Mouse (Mus musculus) ES-E14 (cell line): ENCODE measurements around the gene Mapk8ip3. TPM values are rescaled to one million over a fixed set of nuclear protein-coding genes. Genes with fewer than 3 reads are reported as not detected.

Experiments used
- DNase-seq: peaks from one replicate; pipeline ENCODE4 v3.0.0-alpha.2; 2013; ENCODE audit warnings: low read depth, low spot score
- H3K27ac ChIP-seq: 2 replicates; pipeline ENCODE4 v1.5.1; 2012; ENCODE audit warnings: low read depth, mild to moderate bottlenecking, low read length, moderate library complexity, mixed read lengths; ENCODE audit not compliant: poor library complexity, insufficient read depth, severe bottlenecking
- H3K36me3 ChIP-seq: 2 replicates; pipeline ENCODE4 v1.6.1; 2012; ENCODE audit warnings: mild to moderate bottlenecking, low read length, moderate library complexity, mixed read lengths; ENCODE audit not compliant: control insufficient read depth, poor library complexity, insufficient read depth, severe bottlenecking
- H3K4me1 ChIP-seq, 2 experiments: fragments of 150-350 bp in 1 of 2; sonication (generic) in 1 of 2; 2 replicates each; pipeline ENCODE4 v1.6.1; 2012; ENCODE audit warnings: low read length in 2 of 2, mild to moderate bottlenecking in 1 of 2, mixed read lengths in 1 of 2; ENCODE audit not compliant: control insufficient read depth in 2 of 2, insufficient read depth in 2 of 2, poor library complexity in 1 of 2
- H3K4me3 ChIP-seq, 2 experiments: fragments of 150-350 bp in 1 of 2; sonication (generic) in 1 of 2; 2 replicates each; pipeline ENCODE4 v1.5.1; 2012; ENCODE audit warnings: low read length in 2 of 2, low read depth in 1 of 2, mild to moderate bottlenecking in 1 of 2, mixed read lengths in 1 of 2; ENCODE audit not compliant: insufficient read depth in 1 of 2, poor library complexity in 1 of 2, severe bottlenecking in 1 of 2
- H3K9ac ChIP-seq: 2 replicates; pipeline ENCODE4 v1.6.1; 2012; ENCODE audit warnings: low read depth, mild to moderate bottlenecking, low read length, mixed read lengths; ENCODE audit not compliant: poor library complexity, insufficient read depth, severe bottlenecking
- H3K9me3 ChIP-seq: fragments of 150-350 bp; sonication (generic); 2 replicates; pipeline ENCODE4 v1.6.1; 2012; ENCODE audit warnings: low read depth, mild to moderate bottlenecking, low read length; ENCODE audit not compliant: control insufficient read depth, insufficient read depth
- CHD2 ChIP-seq: IDR thresholded peaks from 2 replicates; pipeline ENCODE4 v1.6.1; 2014; ENCODE audit warnings: mild to moderate bottlenecking, low read depth, low read length, inconsistent platforms
- HCFC1 ChIP-seq: IDR thresholded peaks from 2 replicates; pipeline ENCODE4 v1.6.1; 2012; ENCODE audit warnings: low read length, inconsistent platforms, borderline replicate concordance; ENCODE audit not compliant: insufficient read depth
- MAFK ChIP-seq: IDR thresholded peaks from 2 replicates; pipeline ENCODE4 v1.6.1; 2014; ENCODE audit warnings: mild to moderate bottlenecking, low read depth, low read length, inconsistent platforms; ENCODE audit not compliant: insufficient read depth
- ZC3H11A ChIP-seq: IDR thresholded peaks from 2 replicates; pipeline ENCODE4 v1.6.1; 2012; ENCODE audit warnings: low read depth, mild to moderate bottlenecking, inconsistent platforms, low read length, borderline replicate concordance
- ZNF384 ChIP-seq: IDR thresholded peaks from 2 replicates; pipeline ENCODE4 v1.6.1; 2012; ENCODE audit warnings: low read depth, low read length, inconsistent platforms
- in situ Hi-C, 2 experiments: fragments of 600-800 bp; cut with MboI; formaldehyde crosslinking; loops; one replicate each; pipeline ENCODE4 v1.15.1; 2025; ENCODE audit warnings: low sequenced_read_pairs in 2 of 2, inconsistent platforms in 1 of 2; ENCODE audit not compliant: unreplicated experiment in 2 of 2
- total RNA-seq: library from RNA; depleted of rRNA; stranded (reverse); fragments of 300-350 nt; gene quantifications from 2 replicates; pipeline ENCODE4 v1.2.3, GENCODE M21; 2012

The Mapk8ip3 gene
- total RNA-seq, 1 experiment, result 55.7 TPM

DNA sequence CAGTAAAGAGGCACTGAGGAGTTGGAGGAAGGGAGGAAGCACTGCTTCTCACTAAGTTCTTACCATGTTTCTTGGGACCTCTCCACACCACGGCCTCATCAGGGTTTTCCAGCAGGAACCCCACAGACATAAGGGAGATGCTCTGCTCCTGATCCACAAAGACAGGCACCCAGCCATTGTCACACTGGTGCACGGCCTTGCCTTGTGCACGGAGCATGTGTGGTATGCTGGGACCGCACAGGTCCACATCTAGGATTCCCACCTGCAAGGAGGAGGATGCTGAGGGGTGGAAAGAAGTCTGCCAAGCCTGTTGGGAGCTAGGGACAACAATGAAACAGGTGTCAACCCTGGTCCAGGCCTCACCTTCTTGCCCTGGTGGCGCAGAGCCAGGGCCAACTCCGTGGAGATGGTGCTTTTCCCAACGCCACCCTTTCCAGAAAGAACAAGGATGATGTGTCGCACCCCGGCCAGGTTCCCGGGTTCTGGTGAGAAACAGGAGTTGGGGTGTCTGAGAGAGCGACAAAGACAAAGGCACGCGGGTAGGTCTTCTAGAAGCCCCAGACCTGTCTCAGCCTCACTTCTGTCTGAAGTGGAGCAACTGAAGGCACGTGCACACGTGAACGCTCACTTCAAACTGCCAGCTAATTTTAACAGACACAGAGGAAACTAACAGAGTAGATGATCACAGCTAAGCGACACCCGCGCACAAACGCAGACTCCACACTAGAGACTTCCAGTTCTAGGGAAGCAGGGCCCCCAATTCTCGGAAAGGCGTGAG is 51.2 kb downstream of the Mapk8ip3 start:
- Histone ChIP-seq H3K9me3 (no peaks in the 10 kb centered on the region), H3K36me3 (peaks cover 26% of the 10 kb centered on the region), H3K4me1 (peaks cover 0 to 12% of the 10 kb centered on the region in 2 experiments; a peak in 2 of 4 replicates), H3K4me3 (peak overlapping the region; percentile 74 to 90), H3K27ac (no peak overlapping the region; the same call in 1 of the 2 replicates), H3K9ac (peak overlapping the region; percentile 82)
- in situ Hi-C loops, result no loop called here
- no peak for DNase-seq
- TF ChIP-seq CHD2 (no peak), ZC3H11A (no peak), ZNF384 (no peak), MAFK (no peak), HCFC1 (no peak)

DNA sequence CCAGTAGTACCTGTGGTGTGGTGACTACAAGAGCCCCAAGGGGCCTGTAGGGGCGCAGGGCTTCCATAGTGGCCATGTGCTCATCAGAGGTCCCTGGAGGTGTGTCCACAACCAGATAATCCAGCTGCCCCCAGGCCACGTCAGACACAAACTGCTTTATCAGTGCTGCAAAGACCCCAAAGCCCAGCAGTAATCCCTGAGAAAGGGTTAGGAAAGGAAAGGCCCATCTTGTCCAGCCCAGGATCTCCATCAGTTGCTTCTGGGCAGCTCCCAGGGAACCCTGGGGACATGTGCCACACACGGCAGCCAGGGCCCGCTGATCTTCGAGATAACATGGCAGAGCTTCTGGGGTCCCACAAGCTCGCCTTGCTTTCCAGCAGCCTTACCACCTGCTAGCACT is 52.4 kb downstream of the Mapk8ip3 start:
- Histone ChIP-seq H3K4me3 (no peak overlapping the region), H3K27ac (no peak overlapping the region), H3K4me1 (peaks cover 0 to 11% of the 10 kb centered on the region in 2 experiments; a peak in 2 of 4 replicates), H3K36me3 (peaks cover 21% of the 10 kb centered on the region), H3K9ac (no peak overlapping the region), H3K9me3 (no peaks in the 10 kb centered on the region)
- DNase-seq, result no peak
- in situ Hi-C loops, result no loop called here
- TF ChIP-seq HCFC1 (no peak), MAFK (no peak)

DNA sequence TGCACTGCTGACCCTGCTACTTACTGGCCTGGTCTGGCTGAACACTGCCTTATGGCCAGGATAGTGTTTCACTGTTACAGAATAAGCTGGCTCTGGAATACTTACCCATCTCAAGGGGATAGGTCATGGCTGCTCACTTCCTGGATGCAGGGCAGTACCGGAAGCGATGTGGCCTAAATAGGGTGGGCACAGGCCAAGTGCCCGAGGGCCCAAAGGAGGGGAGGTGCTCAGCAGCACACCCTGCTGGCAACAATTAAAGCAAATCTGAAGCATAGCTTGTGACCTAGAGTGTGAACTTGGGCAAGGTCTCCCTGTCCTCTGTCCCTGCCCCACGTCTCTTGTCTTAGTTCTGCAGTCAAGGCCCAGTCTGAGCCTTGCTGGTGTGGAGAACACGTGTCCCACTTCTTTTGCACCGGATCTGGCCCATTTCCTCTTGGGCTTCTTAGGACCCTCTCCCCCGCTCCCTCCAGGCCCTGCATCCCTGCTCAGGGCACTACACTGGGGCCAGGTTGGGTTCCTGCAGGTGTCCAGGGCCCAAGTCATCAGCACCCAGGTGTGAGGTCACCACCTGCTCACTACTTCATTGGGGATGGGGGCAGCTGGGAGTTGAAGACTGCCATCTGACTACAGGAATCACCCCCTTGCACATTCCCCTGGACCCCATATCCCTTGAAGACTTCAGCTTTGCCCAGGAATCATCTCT is 54.9 kb downstream of the Mapk8ip3 start:
- 0 out of 2 replicates have a peak, but pooled peaks have one; percentile 11 for TF ChIP-seq ZC3H11A
- no peak for TF ChIP-seq HCFC1
- H3K9me3 ChIP-seq, result no peaks in the 10 kb centered on the region
- H3K4me3 ChIP-seq, result peak overlapping the region in 1 of 2 experiments; percentile 24; a peak in 1 of 4 replicates
- DNase-seq, result no peak
- no peak overlapping the region for H3K27ac ChIP-seq
- H3K9ac ChIP-seq, result no peak overlapping the region
- in situ Hi-C loops, result no loop called here
- H3K4me1 ChIP-seq, result peaks cover 3 to 24% of the 10 kb centered on the region in 2 experiments; a peak in 2 of 4 replicates
- H3K36me3 ChIP-seq, result peaks cover 16% of the 10 kb centered on the region; the same call in 1 of the 2 replicates

DNA sequence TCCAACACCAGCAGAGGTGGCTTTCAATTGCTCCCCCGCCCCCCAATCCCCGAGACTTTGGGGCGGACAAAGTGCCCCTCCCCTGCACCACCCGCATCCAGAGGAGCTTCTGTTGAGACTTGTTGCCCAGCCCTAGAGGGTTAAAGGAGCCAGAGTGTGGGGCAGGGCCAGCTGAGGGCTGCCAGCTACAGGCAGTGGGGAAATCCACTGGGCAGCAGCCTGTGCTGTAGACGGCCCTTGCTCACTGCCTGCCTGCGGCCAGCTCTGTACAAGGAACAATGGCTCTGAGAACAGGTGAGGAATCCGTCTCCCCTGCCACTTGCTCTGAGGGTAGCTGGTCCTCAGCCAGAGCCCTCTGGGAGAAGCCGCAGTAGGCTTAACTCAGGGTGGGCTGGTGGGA is 58.2 kb downstream of the Mapk8ip3 start:
- H3K36me3 ChIP-seq, result peaks cover 9% of the 10 kb centered on the region; the same call in 1 of the 2 replicates
- DNase-seq, result no peak
- in situ Hi-C loops, result no loop called here
- H3K4me3 ChIP-seq, result peak overlapping the region; percentile 16 to 26
- no peaks in the 10 kb centered on the region for H3K9me3 ChIP-seq
- no peak for TF ChIP-seq HCFC1
- H3K27ac ChIP-seq, result no peak overlapping the region
- H3K4me1 ChIP-seq, result peaks cover 3 to 23% of the 10 kb centered on the region in 2 experiments; a peak in 2 of 4 replicates
- H3K9ac ChIP-seq, result peak overlapping the region; percentile 21; the same call in 1 of the 2 replicates
